Mouse (Mus musculus) lung, adult 2 months (tissue): ENCODE results near the gene Gm20822. TPM values are rescaled to one million over a fixed set of nuclear protein-coding genes. Genes with fewer than 3 reads are reported as not detected.
"Not testable (repeated sequence)": the region's sequence is repeated elsewhere in the genome, so short reads cannot be mapped to it uniquely, and the experiment has no call there.

Experiments
- DNase-seq: peaks from one replicate; pipeline ENCODE4 v3.0.0; 2022
- H3K4me1 ChIP-seq: fragments of 200-500 bp; 2 replicates; pipeline ENCODE4 v1.6.1; 2011; ENCODE audit warnings: low read length; ENCODE audit not compliant: control insufficient read depth, insufficient read depth
- H3K4me3 ChIP-seq: fragments of 200-500 bp; replicated peaks from 2 replicates; pipeline ENCODE3; 2011; ENCODE audit warnings: low read depth, mild to moderate bottlenecking, control low read depth, low read length; ENCODE audit errors: extremely low read depth
- WGBS: fragments of 180-500 bp; shearing (Covaris S2); methylation state at CpG from one replicate; pipeline ENCODE4 v1.1.7; 2018; 5-methylcytosine and 5-hydroxymethylcytosine counted together
- polyA plus RNA-seq: library from polyadenylated mRNA; depleted of rRNA; stranded (reverse); fragments of >200 nt; gene quantifications from 2 replicates; pipeline ENCODE4 v1.2.3, GENCODE M21; 2012; rRNA removed

Gm20822 gene
- not detected in 2 replicates for polyA plus RNA-seq

- WGBS: no CpG with 5 or more reads among the region's 3 CpGs
- H3K4me3 ChIP-seq, DNase-seq, H3K4me1 ChIP-seq: not testable (repeated sequence)
Measured at GRCm38 (mm10) chrY:15884671-15885070, at the start of gene Gm20822. Gene Gm20822 (minus strand): TSS chrY:15884771.
